Mouse (Mus musculus): ENCODE data around the gene Slc5a2.

Gene Slc5a2

DNA sequence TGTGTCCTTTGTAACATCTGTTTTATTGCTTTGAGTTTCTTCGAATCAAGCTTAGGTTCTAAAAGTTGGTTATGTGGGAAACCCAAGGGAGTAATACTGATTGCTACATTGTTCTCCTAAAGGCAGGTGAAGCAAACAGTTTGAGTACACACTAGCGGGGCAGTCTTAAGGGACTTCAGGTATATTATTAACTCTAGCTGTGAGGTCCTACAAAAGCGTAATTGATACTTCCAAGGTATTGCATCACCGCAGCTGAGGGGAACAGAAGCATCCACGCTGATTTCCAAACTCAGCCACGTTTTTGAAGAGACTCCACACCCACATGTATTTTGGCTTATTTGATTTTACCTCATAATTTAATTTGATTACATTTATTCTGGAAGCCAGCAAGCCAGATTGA lies 38.7 kb downstream of the Slc5a2 start:
- no peak for DNase-seq

DNA sequence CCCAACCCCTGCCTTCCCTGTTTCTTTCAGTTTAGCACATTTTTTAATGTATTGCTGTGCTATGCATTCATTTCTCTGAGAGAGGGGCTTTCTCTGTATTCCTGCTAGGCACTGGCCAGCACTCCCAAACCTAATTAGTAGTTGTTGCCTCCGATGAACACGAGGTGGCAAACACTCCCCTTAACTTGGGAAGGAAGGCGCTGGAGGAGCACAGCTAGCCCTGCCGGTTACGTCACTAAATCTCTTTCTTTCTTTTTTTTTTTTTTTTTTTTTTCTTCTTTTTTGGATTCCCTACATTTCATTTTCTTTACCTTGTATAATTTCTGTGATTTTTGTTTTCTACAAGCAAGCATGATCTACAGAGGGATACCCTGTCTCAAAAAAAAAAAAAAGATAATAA lies 39.5 kb downstream of the Slc5a2 start:
- DNase-seq, result peak; percentile 46 to 67

DNA sequence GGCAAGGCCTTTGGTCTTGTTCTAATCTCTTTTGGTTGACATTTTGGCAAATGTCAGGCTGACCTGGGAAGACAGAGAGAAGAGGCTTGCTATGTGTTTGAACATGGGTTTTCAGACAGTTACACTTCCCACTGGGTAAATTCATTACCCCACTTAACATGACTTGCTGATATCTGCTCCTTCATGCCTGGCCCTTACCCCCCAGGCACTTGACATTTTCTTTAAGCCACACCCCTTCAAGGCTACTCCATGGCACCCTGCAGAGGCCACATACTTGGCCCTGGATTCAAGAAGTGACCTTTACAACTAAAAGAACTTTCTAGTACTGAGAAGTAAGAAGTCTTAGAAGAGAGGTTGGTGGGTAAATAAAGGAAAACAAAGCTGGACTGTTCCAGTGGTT lies 42.4 kb downstream of the Slc5a2 start:
- DNase-seq, result no peak

DNA sequence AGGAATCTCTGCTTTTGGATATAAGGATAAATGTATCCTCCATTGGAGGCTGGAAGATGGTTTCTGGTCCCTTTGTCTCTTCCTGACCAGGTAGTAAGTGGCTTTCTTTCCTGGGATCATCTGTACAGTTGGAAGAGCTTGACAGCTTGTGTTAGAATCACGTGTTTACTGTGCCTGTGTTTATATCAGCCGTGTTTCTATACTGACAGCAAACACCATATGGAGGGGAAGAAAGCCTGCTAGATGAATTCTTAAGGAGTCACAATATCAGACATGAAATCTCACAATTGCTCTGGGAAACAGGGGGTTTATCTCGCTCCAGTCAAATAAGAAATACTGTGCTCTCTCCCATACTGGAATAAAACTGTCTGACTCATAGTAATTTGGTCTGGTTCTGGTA lies 43.8 kb downstream of the Slc5a2 start:
- DNase-seq, result no peak

DNA sequence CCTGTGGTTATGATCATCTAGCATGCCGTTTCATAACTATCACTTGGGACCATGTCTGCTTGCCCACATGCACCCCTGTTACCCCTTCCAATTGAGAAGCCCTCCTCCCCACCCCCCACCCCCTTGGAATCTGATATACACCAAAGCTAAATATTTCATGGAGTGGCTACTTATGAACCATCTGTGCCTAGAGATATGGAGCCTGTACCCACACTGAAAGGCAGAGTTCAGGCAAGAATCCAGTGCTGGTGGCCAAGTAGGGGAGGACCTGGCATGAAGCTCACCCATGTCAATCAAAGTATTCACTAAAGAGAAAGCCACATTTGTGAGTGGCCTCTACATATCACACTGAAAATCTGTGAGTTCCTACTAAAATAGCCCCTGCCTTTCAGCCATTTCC lies 44.3 kb downstream of the Slc5a2 start:
- no peak for DNase-seq

DNA sequence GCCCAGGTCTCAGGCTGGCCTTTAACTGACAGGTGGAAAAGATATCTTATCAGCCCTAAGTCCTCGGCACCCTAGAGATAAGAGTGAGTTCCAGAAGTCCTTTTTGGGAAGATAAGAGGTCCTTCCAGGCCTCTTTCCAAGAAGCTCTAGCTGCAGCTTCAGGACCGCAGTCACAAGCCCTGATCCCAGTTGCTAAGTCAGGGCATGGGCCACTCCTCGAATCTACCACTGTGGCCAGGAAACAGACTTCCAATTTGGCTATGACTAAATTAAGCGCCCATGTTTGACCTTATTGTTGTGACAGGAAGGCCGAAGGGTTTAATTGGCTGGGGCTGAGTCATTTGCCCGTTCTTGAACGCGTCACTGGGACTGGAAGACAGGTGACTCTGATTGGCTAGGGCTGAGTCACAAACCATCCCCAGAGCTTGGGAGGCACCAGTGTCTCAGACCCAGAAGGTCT lies 44.8 kb downstream of the Slc5a2 start:
- no peak for DNase-seq

DNA sequence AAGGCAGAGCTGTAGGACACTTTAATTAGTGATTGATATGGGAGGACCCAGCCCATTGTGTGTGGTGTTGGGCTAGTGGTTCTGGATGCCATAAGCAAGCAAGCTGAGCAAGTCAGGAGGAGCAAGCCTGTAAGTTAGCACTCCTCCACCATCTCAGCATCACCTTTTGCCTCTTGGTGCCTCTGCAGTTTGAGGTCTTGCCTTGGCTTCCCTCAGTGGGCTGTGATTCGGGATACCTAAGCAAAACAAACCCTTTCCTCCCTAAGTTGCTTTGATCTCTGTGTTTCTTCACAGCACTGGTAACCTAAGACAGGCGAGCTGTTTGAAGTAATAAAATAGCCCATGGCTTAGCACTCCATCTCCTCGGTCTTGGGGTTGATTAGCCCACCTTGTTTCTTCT lies 45.8 kb downstream of the Slc5a2 start:
- DNase-seq, result no peak

DNA sequence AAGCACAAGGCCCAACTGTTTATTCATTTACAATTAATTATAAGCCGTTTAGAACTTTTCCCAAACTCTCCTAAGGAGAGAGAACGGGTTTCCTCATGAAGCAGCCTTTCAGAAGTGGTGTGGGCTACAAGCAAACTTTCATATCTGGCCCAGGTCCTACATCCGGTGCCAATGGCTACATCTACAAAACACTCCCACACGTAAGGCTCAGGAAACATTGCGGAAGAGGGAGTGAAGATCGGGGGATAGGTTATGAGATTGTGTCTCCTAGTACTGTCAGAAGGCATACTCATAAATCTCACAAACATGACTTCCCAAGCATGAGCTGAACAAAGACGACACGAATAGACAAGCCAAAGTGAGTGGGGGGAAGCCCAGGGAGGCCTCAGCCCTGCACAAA lies 46.4 kb downstream of the Slc5a2 start:
- no peak for DNase-seq

DNA sequence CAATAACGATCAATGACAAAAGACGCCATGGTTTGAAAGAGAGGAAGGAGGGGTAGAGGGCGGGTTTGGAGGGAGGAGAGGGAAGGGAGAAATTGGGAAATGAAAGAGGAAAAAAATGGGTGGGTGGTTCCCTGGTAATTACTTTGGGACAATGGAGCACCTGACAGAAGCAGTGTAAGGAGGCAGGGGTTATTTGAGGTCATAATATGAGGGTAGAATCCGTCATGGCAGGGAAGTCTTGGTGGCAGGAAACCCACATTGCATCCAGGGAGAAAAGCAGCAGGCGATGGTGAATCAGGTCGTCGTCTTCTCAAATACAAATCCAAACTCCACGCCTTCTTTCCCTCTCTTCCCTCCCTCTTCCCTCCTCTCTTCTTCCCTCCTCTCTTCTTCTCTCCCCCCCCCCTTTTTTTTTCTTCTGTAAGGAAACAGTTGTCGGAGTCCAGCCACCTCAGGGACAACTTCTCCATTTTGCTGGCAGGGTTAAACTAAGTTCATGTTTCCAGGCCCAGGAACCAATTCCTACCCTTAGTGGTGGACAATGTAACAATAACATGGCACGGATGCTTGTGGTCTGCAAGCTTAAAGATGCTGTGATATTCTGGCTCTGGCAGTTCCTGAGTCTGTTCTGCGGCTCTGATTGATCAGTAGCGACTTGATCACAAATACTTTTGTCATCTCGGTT lies 47.1 kb downstream of the Slc5a2 start:
- DNase-seq, result no peak

DNA sequence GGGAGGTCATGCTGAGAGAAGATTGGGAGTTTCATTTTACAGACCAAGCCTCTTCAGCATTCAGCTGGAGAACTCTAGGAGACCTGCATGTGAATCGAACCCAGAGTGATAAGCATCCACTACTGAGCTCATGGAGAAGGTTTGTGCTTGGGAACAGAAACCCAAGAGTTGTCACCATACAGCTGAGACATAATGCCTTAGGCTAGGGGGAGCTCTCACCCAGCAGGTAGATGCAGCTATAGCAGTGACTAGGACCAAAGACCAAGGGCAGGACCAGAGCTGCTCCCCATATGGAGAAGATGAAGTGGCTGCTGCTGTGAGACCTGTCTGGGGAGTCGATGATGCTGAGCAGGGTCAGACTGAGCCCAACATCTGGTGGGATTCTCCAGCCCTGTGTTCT lies 48.1 kb downstream of the Slc5a2 start:
- DNase-seq, result no peak

DNA sequence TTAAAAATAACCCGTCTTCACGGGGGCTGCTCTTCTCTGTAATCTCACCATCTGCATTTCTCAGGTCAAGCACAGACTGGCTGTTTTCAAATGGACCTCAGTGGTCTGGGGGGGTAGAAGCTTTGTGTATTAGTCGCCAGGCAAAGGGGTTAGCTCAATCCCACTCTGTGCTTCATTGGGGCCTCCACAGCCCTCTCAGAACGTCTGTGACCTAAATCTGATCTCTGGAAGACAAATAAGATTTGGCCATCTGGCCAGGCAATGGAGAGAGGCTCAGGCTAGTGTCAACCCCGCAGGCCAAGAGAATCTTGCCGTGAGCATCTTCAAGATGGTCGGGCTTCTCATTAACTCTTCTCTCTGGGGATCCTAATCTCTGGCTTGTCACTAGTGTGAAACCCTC lies 49.0 kb downstream of the Slc5a2 start:
- DNase-seq, result no peak

DNA sequence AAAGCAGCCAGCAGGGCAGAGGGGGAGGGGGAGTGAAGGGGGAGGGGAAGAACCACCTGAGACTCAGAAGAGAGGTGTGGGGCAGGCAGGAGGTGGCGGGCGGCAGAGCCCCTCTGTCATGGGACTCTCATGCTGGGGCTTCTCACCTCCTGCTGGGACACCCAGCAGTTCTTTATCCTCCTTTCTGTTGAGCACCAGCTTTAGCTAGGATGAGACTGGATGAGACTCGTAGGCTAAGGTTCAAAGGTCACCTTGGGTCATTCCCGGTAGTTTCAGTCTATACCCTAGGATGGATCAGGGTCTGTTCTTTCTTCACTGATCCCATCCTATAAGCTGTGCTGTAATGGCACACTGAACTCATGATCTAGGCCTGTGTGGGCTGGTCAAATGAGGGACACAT lies 51.6 kb downstream of the Slc5a2 start:
- DNase-seq, result no peak

DNA sequence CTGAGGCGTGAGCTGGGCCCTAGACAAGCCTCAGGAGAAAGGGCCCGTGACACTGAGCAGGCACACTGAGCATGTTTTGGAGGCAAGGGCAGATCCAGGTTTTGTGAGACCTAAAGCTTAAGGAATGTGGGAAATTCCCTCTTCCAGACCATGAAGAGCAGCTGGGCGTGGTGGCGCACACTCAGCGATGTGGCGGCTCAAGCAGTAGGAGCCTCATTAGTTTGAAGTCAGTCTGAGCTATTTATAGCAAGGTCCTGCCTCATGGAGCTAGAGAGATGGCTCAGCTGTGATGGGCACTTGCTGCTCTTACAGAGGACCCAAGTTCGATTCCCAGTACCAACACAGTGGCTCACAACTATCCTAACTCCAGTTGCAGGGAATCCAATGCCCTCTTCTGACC lies 53.7 kb downstream of the Slc5a2 start:
- DNase-seq, result no peak

DNA sequence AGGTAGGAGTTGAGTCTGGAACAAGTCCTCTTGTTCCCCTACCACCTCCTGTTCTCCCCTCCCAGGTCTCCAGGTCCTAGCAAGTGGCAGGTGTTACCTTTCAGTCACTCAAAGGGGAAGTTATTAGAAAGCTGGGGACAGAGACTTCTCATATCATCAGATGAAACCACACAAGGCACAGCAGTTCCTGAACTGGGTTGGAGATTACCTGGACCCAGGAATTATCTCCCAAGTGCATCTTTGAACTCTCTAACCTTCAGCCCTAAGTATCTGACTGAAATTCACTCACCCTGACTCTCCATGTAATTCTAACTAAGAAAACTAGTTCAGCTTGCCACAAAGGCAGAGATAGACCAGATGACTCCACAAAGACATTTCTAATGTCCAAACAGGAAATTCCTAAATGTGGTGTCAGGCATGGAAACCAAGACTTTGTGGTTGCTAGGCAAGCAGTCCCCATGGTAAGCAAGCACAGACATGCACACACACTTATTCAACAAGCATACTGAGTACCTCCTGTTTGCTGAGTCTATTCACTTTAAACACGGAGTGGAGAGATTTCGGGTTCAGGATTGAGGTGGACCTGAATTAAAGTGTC lies 54.9 kb downstream of the Slc5a2 start:
- no peak for DNase-seq

DNA sequence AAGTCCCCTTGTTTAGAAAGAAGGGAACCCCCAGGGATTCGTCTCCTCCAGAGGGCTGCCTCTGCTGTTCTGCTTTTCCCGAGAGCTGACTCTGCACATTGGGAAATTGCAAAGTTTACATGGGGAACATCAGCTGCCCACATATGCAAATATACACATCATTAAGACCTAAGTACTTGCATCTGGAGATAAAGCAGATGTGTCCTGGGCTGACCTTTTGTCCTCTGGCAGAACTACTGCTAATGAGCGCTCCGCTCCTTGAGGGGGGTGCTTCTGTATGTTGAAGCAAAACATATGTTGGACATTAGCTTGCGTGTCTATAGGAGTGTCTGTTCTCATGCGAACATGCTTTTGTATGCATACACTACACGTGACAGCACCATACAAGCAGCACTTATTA lies 55.8 kb downstream of the Slc5a2 start:
- no peak for DNase-seq
